Mouse (Mus musculus) MEL (cell line): Measurements from ENCODE around the gene Cldn34b2. TPM values are rescaled to one million over a fixed set of nuclear protein-coding genes. Genes with fewer than 3 reads are reported as not detected.

Source experiments
- DNase-seq: peaks from one replicate; pipeline ENCODE4 v3.0.0; 2011; ENCODE audit warnings: low read depth, low spot score
- H3K27ac ChIP-seq: 2 replicates; pipeline ENCODE4 v1.5.1; 2012; ENCODE audit warnings: low read depth, mild to moderate bottlenecking, control low read depth, low read length, moderate library complexity; ENCODE audit not compliant: control insufficient read depth
- H3K27me3 ChIP-seq, 2 experiments: fragments of 150-350 bp in 1 of 2; sonication (generic) in 1 of 2; 2 replicates each; pipeline ENCODE4 v1.6.1; 2012; ENCODE audit warnings: low read length in 2 of 2, mild to moderate bottlenecking in 2 of 2, improper control_type of control experiment in 1 of 2, moderate library complexity in 1 of 2; ENCODE audit not compliant: insufficient read depth in 2 of 2, control insufficient read depth in 1 of 2
- H3K36me3 ChIP-seq, 2 experiments: 2 replicates each; pipeline ENCODE4 v1.6.1; 2012 to 2014; ENCODE audit warnings: low read length in 2 of 2, improper control_type of control experiment in 1 of 2, inconsistent platforms in 1 of 2, mild to moderate bottlenecking in 1 of 2; ENCODE audit not compliant: insufficient read depth in 2 of 2, control insufficient read depth in 1 of 2
- H3K4me1 ChIP-seq, 2 experiments: fragments of 150-350 bp in 1 of 2; sonication (generic) in 1 of 2; 2 replicates each; pipeline ENCODE4 v1.6.1; 2012; ENCODE audit warnings: low read length in 2 of 2, improper control_type of control experiment in 1 of 2, mild to moderate bottlenecking in 1 of 2; ENCODE audit not compliant: insufficient read depth in 2 of 2, control insufficient read depth in 1 of 2
- H3K4me3 ChIP-seq, 2 experiments: fragments of 150-350 bp in 1 of 2; sonication (generic) in 1 of 2; 2 replicates each; pipeline ENCODE4 v1.5.1; 2012; ENCODE audit warnings: low read depth in 2 of 2, low read length in 2 of 2, mild to moderate bottlenecking in 2 of 2, moderate library complexity in 2 of 2, control low read depth in 1 of 2, improper control_type of control experiment in 1 of 2; ENCODE audit not compliant: control insufficient read depth in 1 of 2, insufficient read depth in 1 of 2
- H3K79me2 ChIP-seq: 2 replicates; pipeline ENCODE4 v1.6.1; 2012; ENCODE audit warnings: mild to moderate bottlenecking, low read length, moderate library complexity; ENCODE audit not compliant: control insufficient read depth, poor library complexity, insufficient read depth
- H3K9ac ChIP-seq: 2 replicates; pipeline ENCODE4 v1.6.1; 2012; ENCODE audit warnings: low read depth, mild to moderate bottlenecking, control low read depth, low read length, moderate library complexity; ENCODE audit not compliant: control insufficient read depth, poor library complexity, severe bottlenecking
- H3K9me3 ChIP-seq: fragments of 150-350 bp; sonication (generic); replicated peaks from 2 replicates; pipeline ENCODE4 v1.6.1; 2012; ENCODE audit warnings: mild to moderate bottlenecking, low read length, improper control_type of control experiment, moderate library complexity; ENCODE audit not compliant: insufficient read depth
- CHD1 ChIP-seq: IDR thresholded peaks from 2 replicates; pipeline ENCODE4 v1.6.1; 2012; ENCODE audit warnings: low read depth, mild to moderate bottlenecking, inconsistent platforms, low read length, improper control_type of control experiment
- CTCF ChIP-seq, 3 experiments: IDR thresholded peaks in 2 of 3; conservative IDR thresholded peaks in 1 of 3; 2 replicates each; pipeline ENCODE4 v1.5.1; 2011 to 2012; ENCODE audit warnings: low read length in 3 of 3, low read depth in 2 of 3, mild to moderate bottlenecking in 2 of 3, improper control_type of control experiment in 1 of 3, inconsistent platforms in 1 of 3, mixed read lengths in 1 of 3, moderate library complexity in 1 of 3; ENCODE audit not compliant: control insufficient read depth in 1 of 3, insufficient read depth in 1 of 3, poor library complexity in 1 of 3, severe bottlenecking in 1 of 3
- E2F4 ChIP-seq: IDR thresholded peaks from 2 replicates; pipeline ENCODE4 v1.6.1; 2011; ENCODE audit warnings: low read depth, low read length, improper control_type of control experiment, borderline replicate concordance
- ELF1 ChIP-seq: IDR thresholded peaks from 2 replicates; pipeline ENCODE4 v1.6.1; 2014; ENCODE audit warnings: low read depth, mild to moderate bottlenecking, inconsistent platforms, low read length, improper control_type of control experiment, moderate library complexity
- EP300 ChIP-seq, 2 experiments: IDR thresholded peaks; 2 replicates each; pipeline ENCODE4 v1.6.1; 2011; ENCODE audit warnings: improper control_type of control experiment in 2 of 2, low read length in 2 of 2, low read depth in 1 of 2, mild to moderate bottlenecking in 1 of 2
- ETS1 ChIP-seq: IDR thresholded peaks from 2 replicates; pipeline ENCODE4 v1.6.1; 2012; ENCODE audit warnings: low read depth, mild to moderate bottlenecking, inconsistent platforms, low read length, improper control_type of control experiment, moderate library complexity
- GABPA ChIP-seq: IDR thresholded peaks from 2 replicates; pipeline ENCODE4 v1.6.1; 2012; ENCODE audit warnings: low read depth, mild to moderate bottlenecking, inconsistent platforms, low read length, improper control_type of control experiment, moderate library complexity
- GATA1 ChIP-seq: IDR thresholded peaks from 2 replicates; pipeline ENCODE4 v1.6.1; 2011; ENCODE audit warnings: low read depth, low read length, improper control_type of control experiment
- HCFC1 ChIP-seq: IDR thresholded peaks from 2 replicates; pipeline ENCODE4 v1.6.1; 2012; ENCODE audit warnings: low read depth, mild to moderate bottlenecking, inconsistent platforms, low read length, improper control_type of control experiment, moderate library complexity
- MAX ChIP-seq: IDR thresholded peaks from 2 replicates; pipeline ENCODE4 v1.6.1; 2011; ENCODE audit warnings: low read length, improper control_type of control experiment
- MAZ ChIP-seq: IDR thresholded peaks from 2 replicates; pipeline ENCODE4 v1.6.1; 2012; ENCODE audit warnings: low read depth, mild to moderate bottlenecking, inconsistent platforms, low read length, improper control_type of control experiment
- MXI1 ChIP-seq: IDR thresholded peaks from 2 replicates; pipeline ENCODE4 v1.6.1; 2011; ENCODE audit warnings: mild to moderate bottlenecking, low read depth, low read length, improper control_type of control experiment
- MYB ChIP-seq: IDR thresholded peaks from 2 replicates; pipeline ENCODE4 v1.6.1; 2011; ENCODE audit warnings: mild to moderate bottlenecking, low read depth, low read length, improper control_type of control experiment
- MYC ChIP-seq: IDR thresholded peaks from 2 replicates; pipeline ENCODE4 v1.6.1; 2011; ENCODE audit warnings: low read depth, mild to moderate bottlenecking, low read length, improper control_type of control experiment, moderate library complexity
- NELFE ChIP-seq: IDR thresholded peaks from 2 replicates; pipeline ENCODE4 v1.6.1; 2011; ENCODE audit warnings: low read depth, low read length, improper control_type of control experiment
- NRF1 ChIP-seq: IDR thresholded peaks from 2 replicates; pipeline ENCODE4 v1.6.1; 2014; ENCODE audit warnings: low read depth, mild to moderate bottlenecking, inconsistent platforms, low read length, improper control_type of control experiment, moderate library complexity; ENCODE audit not compliant: poor library complexity, insufficient read depth, severe bottlenecking
- POLR2A ChIP-seq, 2 experiments: IDR thresholded peaks; 2 replicates each; pipeline ENCODE4 v1.6.1; 2011 to 2012; ENCODE audit warnings: low read length in 2 of 2, mild to moderate bottlenecking in 2 of 2, control low read depth in 1 of 2, improper control_type of control experiment in 1 of 2, low read depth in 1 of 2, moderate library complexity in 1 of 2; ENCODE audit not compliant: control insufficient read depth in 1 of 2, insufficient read depth in 1 of 2, poor library complexity in 1 of 2
- POLR2AphosphoS2 ChIP-seq: IDR thresholded peaks from 2 replicates; pipeline ENCODE4 v1.6.1; 2011; ENCODE audit warnings: low read length, improper control_type of control experiment
- POLR2AphosphoS5 ChIP-seq: IDR thresholded peaks from 2 replicates; pipeline ENCODE4 v1.6.1; 2012; ENCODE audit warnings: low read depth, borderline replicate concordance, mild to moderate bottlenecking, inconsistent platforms, low read length, moderate library complexity, mixed read lengths
- RCOR1 ChIP-seq: IDR thresholded peaks from 2 replicates; pipeline ENCODE4 v1.6.1; 2012; ENCODE audit warnings: low read depth, mild to moderate bottlenecking, inconsistent platforms, low read length, improper control_type of control experiment
- SIN3A ChIP-seq: IDR thresholded peaks from 2 replicates; pipeline ENCODE4 v1.6.1; 2012; ENCODE audit warnings: low read length, improper control_type of control experiment, inconsistent platforms
- TBP ChIP-seq: IDR thresholded peaks from 2 replicates; pipeline ENCODE4 v1.8.0; 2011; ENCODE audit warnings: low read depth, low read length, improper control_type of control experiment
- USF1 ChIP-seq: IDR thresholded peaks from 2 replicates; pipeline ENCODE4 v1.6.1; 2014; ENCODE audit warnings: low read depth, mild to moderate bottlenecking, inconsistent platforms, low read length, improper control_type of control experiment, moderate library complexity
- ZC3H11A ChIP-seq: IDR thresholded peaks from 2 replicates; pipeline ENCODE4 v1.6.1; 2012; ENCODE audit warnings: low read depth, mild to moderate bottlenecking, inconsistent platforms, low read length, improper control_type of control experiment
- ZMIZ1 ChIP-seq: IDR thresholded peaks from 2 replicates; pipeline ENCODE4 v1.6.1; 2012; ENCODE audit warnings: low read depth, mild to moderate bottlenecking, inconsistent platforms, low read length, improper control_type of control experiment, moderate library complexity
- ZNF384 ChIP-seq: IDR thresholded peaks from 2 replicates; pipeline ENCODE4 v1.6.1; 2012; ENCODE audit warnings: low read depth, mild to moderate bottlenecking, inconsistent platforms, low read length, improper control_type of control experiment
- polyA plus RNA-seq, 2 experiments: library from polyadenylated mRNA; stranded (reverse) in 1 of 2; unstranded in 1 of 2; fragments of >175 nt in 1 of 2; fragments of >200 nt in 1 of 2; gene quantifications; 2 replicates each; pipeline versions ENCODE4 v1.2.1 to v1.2.4; 2012; ENCODE audit warnings: low replicate concordance in 2 of 2, low read depth in 1 of 2; ENCODE audit not compliant: insufficient read length in 2 of 2, insufficient read depth in 1 of 2, missing spikeins in 1 of 2
- total RNA-seq: library from RNA; depleted of rRNA; stranded (reverse); fragments of 300-350 nt; gene quantifications from 2 replicates; pipeline ENCODE4 v1.2.3, GENCODE M21; 2012

Cldn34b2 gene
- total and polyA plus RNA-seq, 3 experiments: not detected

DNA sequence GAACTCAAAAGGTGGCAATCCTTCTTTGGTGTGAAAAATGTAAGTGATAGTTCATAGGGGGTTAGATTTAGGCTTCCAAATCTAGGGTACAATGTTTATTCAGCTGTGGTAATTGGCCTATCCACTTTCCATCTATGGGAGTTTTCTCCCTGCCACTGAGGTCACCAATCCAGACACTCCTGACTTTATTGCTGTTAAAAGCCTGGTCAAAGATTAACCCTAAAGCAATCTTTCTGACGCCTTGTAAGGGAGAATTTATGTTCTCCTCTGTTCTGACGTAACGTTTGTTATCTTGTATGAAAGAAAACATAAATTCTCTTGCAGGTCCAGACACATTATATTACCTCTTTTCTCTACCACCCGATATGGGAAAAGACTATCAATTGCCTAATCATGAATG lies 47.4 kb upstream of the Cldn34b2 start:
- Histone ChIP-seq H3K9me3 (no peaks in the 10 kb centered on the region), H3K4me3 (no peak overlapping the region), H3K4me1 (no peaks in the 10 kb centered on the region), H3K79me2 (no peaks in the 10 kb centered on the region)
- no peak for TF ChIP-seq CTCF (IDR thresholded peaks at IDR 0.05 in 2 of 3, conservative IDR thresholded peaks at IDR 0.05 in 1 of 3; ENCODE audit: control insufficient read depth in 1 of 3, insufficient read depth in 1 of 3, low read depth in 2 of 3, low read length in 3 of 3, poor library complexity in 1 of 3, severe bottlenecking in 1 of 3)
- no peak for TF ChIP-seq MAZ
- TF ChIP-seq, all 39 proteins: peak for 0
- no peak for DNase-seq
- Histone ChIP-seq H3K9ac (no peak overlapping the region), H3K27ac (no peak overlapping the region), H3K27me3 (no peaks in the 10 kb centered on the region), H3K36me3 (no peaks in the 10 kb centered on the region)

GRCm38 (mm10) chrX:155172310-155172709 lies 44.1 kb upstream of the Cldn34b2 start:
- no peak overlapping the region for H3K4me3 ChIP-seq
- no peaks in the 10 kb centered on the region for H3K36me3 ChIP-seq
- H3K9ac ChIP-seq: no peak overlapping the region
- no peaks in the 10 kb centered on the region for H3K9me3 ChIP-seq
- H3K27ac ChIP-seq: no peak overlapping the region
- H3K27me3 ChIP-seq: no peaks in the 10 kb centered on the region
- no peaks in the 10 kb centered on the region for H3K79me2 ChIP-seq
- TF ChIP-seq ETS1 (0 out of 2 replicates have a peak, but pooled peaks have one; percentile 12), ELF1 (no peak; the same call in 1 of the 2 replicates), ZMIZ1 (no peak), MYB (no peak), GABPA (no peak), TBP (no peak), MYC (no peak), CHD1 (no peak), E2F4 (no peak), EP300 (IDR thresholded peaks at IDR 0.05; ENCODE audit: low read depth in 1 of 2, low read length in 2 of 2) (peak in 1 of 2 experiments; percentile 61; a peak in 1 of 4 replicates), CTCF (IDR thresholded peaks at IDR 0.05 in 2 of 3, conservative IDR thresholded peaks at IDR 0.05 in 1 of 3; ENCODE audit: control insufficient read depth in 1 of 3, insufficient read depth in 1 of 3, low read depth in 2 of 3, low read length in 3 of 3, poor library complexity in 1 of 3, severe bottlenecking in 1 of 3) (no peak), RCOR1 (no peak), ZC3H11A (no peak), MAZ (no peak)
- TF ChIP-seq, all 39 proteins: peak for 2
- DNase-seq: peak; percentile 72
- H3K4me1 ChIP-seq: no peaks in the 10 kb centered on the region

DNA sequence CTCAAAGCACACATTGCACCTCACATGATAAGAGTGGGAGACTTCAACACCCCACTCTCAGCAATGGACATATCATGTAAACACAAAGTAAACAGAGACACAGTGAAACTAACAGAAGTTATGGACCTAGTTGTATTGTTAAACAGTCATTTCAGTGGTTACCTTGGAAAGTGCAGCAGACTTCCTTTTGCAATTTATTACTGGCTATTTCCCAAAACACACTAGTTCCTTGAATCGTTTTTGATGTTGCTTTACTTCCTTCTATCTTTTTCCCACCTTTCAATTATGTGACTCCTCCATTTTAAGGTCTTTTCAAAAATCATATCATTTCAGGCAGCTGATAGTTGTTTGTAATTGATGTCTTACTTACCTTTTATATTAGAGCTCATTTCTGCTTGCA lies 43.5 kb upstream of the Cldn34b2 start:
- Histone ChIP-seq H3K36me3 (no peaks in the 10 kb centered on the region), H3K79me2 (no peaks in the 10 kb centered on the region), H3K9ac (no peak overlapping the region), H3K27ac (no peak overlapping the region), H3K4me1 (no peaks in the 10 kb centered on the region), H3K4me3 (no peak overlapping the region), H3K27me3 (no peaks in the 10 kb centered on the region), H3K9me3 (no peaks in the 10 kb centered on the region)
- TF ChIP-seq MAZ: no peak
- TF ChIP-seq HCFC1: no peak
- TF ChIP-seq SIN3A: no peak
- TF ChIP-seq USF1: no peak
- no peak for TF ChIP-seq GATA1
- TF ChIP-seq NELFE: no peak
- no peak for TF ChIP-seq POLR2A (IDR thresholded peaks at IDR 0.05; ENCODE audit: control insufficient read depth in 1 of 2, insufficient read depth in 1 of 2, low read depth in 1 of 2, low read length in 2 of 2, poor library complexity in 1 of 2)
- no peak for TF ChIP-seq ZNF384
- no peak for TF ChIP-seq NRF1
- no peak for TF ChIP-seq ZC3H11A
- TF ChIP-seq RCOR1: no peak
- no peak for TF ChIP-seq CTCF (IDR thresholded peaks at IDR 0.05 in 2 of 3, conservative IDR thresholded peaks at IDR 0.05 in 1 of 3; ENCODE audit: control insufficient read depth in 1 of 3, insufficient read depth in 1 of 3, low read depth in 2 of 3, low read length in 3 of 3, poor library complexity in 1 of 3, severe bottlenecking in 1 of 3)
- no peak for TF ChIP-seq MXI1
- TF ChIP-seq TBP: no peak
- TF ChIP-seq POLR2AphosphoS5: no peak
- no peak for TF ChIP-seq POLR2AphosphoS2
- no peak for TF ChIP-seq MAX
- DNase-seq: no peak
